Mouse (Mus musculus) embryonic stem cell, embryonic (primary cell): ENCODE results near the gene Gprin3.
"Not testable (repeated sequence)": the region's sequence is repeated elsewhere in the genome, so short reads cannot be mapped to it uniquely, and the experiment has no call there.

ENCODE experiments used
- CTCF ChIA-PET, 4 experiments: fragments of 300-600 bp in 2 of 4; fragments of 350-600 bp in 2 of 4; sonication (Branson Sonifier 250); formaldehyde crosslinking; loops; one replicate each; lab custom pipeline; 2022; ENCODE audit warnings: inconsistent platforms in 2 of 4; lab: Charles Lee
- POLR2A ChIA-PET, 4 experiments: fragments of 300-600 bp in 2 of 4; fragments of 350-600 bp in 2 of 4; sonication (Branson Sonifier 250); formaldehyde crosslinking; loops; one replicate each; lab custom pipeline; 2022; ENCODE audit warnings: antibody characterized with exemption in 4 of 4, inconsistent platforms in 1 of 4; lab: Charles Lee

The Gprin3 gene

DNA sequence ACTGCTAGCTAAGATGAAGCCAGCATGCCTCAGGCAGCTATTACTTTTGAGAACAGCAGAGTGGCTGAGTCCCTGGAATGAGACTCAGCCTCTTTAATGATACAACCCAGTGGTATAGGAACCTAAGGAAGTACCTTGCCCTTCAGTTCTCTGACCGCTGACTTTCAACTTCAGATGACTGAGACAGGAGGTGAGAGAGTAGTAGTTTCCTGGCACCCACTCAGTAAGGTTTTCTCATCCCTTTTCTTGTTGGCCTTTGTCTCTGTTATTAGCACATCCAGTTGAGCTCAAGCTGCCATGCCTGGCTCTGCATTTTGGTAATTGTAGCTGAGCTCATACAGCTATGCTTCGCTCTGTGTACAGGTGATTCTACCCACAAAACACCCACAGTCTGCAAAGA is 62.8 kb downstream of the Gprin3 start:
- CTCF ChIA-PET, result no interaction called here
- POLR2A ChIA-PET, result no interaction called here

DNA sequence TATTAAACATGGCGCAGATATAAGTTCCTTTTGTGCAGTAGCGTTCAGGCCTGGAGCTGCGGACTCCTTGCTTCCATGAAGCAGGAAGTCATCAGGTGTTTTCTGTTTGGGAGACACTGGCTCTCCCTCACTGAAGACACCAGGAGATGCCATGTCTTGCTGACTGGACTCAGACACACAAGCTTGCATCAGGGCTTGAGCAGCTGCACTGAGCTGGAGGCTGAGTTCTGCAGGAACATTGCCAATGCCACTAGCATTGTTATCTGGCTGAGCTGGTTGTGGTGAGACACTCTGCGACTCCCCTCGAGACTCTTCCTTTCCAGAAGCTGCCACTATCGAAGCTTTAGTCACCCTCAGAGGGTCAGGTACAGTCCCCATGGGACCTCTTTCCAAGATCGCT is 71.2 kb downstream of the Gprin3 start:
- ChIA-PET CTCF (interaction anchor here in 1 of 4 experiments (0.6 kb wide), 1 partner anchor 18 kb away, joined by 3 read pairs; no protein-coding TSS in a partner anchor), POLR2A (no interaction called here)

DNA sequence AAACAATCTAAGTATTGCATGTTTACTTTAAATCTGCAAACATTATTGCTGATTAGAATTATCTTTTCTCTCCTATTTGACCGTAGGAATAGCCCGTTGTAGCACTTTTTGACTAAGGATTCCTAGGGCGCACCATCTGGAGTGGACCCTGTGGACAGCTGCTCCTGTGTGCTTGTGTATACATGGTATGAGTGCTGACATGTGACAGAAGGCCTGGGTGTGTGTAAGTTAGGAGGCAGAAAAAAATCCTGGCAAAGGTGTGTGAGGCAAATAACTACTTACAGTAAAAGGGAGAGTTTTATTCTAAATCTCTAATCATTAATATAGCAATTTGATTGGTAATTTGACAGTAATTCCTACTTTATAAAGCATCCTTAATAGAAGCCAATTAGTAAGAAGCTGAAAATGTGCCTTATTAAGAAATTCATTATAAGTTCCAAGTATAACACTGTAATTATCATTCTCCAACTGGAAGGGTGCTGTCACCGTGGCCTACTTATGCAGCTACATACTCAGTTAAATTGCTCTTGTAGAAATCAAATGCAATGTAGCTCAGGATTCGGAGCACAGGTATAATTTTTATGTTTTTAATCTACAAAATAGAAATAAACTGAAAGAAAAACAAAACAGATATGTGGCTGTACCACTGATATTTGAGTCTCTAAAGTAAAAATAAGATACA is 74.8 kb downstream of the Gprin3 start:
- POLR2A ChIA-PET, result interaction anchor here in 1 of 4 experiments (0.9 kb wide), 1 partner anchor 9 kb away, joined by 3 read pairs; no protein-coding TSS in a partner anchor
- CTCF ChIA-PET, result no interaction called here

DNA sequence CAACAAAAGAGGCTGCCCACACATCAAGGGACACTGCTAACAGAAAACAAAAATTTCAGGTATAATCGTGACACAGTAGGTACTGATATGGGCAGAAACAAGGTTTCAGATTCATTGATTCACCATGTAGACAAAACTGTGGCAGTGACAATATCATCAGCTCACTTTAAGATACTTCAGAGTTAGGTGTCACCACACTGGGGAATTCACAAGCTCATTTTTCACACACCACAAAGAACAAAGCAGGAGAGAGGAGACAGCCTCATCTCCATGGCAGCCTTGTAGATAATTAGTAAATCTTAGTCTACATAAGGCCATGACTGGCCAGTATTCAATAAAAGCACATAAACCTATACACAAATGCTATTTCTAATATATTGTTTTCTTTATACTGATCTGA is 77.4 kb downstream of the Gprin3 start:
- CTCF ChIA-PET, result no interaction called here
- POLR2A ChIA-PET, result no interaction called here

DNA sequence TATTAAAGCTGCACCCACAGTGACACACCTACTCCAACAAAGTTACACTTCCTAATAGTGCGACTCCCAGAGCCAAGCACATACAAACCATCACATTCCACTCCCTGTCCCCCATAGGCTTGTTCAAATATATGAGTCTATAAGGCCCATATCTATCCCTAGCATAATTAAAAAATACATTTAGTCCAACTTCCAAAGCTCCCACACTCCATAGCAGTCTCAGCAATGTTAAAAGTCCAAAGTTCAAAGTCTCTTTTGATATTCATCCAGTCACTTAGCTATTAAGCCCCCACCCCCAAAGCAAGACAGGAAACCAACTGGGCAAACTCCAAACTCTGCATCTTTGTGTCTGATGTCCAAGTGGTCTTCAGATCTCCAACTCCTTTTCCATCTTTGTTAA is 84.9 kb downstream of the Gprin3 start:
- ChIA-PET CTCF (no interaction called here), POLR2A (interaction anchor here in 1 of 4 experiments (0.9 kb wide), 1 partner anchor 12 kb away, joined by 3 read pairs; no protein-coding TSS in a partner anchor)

DNA sequence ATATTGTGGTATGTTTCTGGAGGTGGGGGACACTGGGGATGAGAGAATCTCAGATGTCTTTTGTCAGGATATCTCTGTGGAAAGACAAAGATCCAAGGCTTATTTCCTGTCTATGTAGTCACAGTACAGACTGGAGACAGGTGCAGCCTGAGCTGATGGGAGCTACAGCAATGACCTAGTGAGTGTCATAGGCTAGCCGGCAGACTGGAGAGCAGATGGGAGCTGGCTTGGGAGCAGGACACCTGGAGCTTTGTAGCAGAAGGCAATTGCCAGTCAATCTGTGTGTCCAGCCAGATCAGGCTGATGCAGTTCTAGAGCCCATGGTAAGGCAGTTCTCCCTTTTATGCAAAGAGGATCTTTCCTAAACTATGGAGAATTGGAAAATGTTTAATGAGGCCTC is 97.8 kb downstream of the Gprin3 start:
- ChIA-PET POLR2A (no interaction called here), CTCF (no interaction called here)

DNA sequence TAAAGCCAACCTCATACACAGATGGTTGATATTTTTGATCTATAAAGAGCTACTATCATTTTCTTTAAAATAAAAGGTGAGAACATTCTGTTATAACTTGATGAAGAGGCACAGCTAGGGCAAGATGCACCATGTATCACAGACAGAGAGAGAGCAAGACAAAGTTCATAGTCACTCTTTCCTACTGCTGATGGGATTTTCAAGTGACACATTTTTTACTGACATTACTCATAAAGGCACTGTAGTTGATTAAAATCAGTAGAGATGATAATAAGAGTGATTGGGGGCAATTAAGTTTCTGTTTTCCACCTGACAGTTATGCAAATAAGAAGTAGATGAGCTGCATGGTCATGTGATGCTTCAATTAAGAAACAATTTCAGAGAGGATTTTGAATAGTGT is 110.2 kb downstream of the Gprin3 start:
- POLR2A ChIA-PET, result no interaction called here
- CTCF ChIA-PET, result no interaction called here

DNA sequence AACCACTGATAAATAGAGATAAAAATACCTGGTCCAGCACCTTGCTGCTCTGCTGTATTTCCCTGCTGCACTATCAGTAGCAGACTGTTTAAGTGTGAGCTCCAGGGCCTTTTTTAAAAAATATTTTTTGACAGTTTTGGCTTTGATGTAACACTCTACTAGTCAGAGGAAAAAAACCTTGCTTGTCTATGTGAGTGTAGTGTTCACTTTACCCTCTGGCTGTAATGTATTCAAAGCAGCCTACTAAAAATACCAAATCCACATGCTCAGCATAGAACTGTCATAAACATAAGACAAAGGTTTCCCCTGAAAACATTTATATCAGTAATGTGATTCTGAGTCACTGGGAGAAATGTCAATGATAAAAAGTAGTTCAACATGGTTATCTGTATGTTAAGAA is 111.0 kb downstream of the Gprin3 start:
- CTCF ChIA-PET, result no interaction called here

DNA sequence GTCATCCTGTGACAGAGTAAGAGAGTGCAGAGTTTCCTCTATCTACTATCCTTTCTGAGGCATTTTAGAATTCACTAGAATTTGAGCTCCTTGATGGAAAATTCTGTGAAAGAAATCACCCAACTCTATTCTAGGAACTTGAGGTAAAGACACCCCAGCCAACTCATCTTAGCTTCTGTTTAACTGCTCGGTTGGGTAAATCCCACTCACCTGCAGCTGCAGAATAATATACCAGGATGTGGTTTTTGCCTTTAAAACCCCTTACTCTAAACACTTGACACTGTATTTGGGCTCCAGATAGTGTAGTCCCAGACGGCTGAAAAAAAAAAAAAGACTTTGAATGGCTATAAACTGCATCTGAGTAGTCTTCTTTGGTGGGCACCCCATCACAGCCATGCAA is 112.9 kb downstream of the Gprin3 start:
- POLR2A ChIA-PET, result interaction anchor here in 1 of 4 experiments (0.6 kb wide), 1 partner anchor 1011 kb away, joined by 5 read pairs; no protein-coding TSS in a partner anchor

More for the DNA sequence above, 111.0 kb downstream of the Gprin3 start:
- POLR2A ChIA-PET, result no interaction called here

DNA sequence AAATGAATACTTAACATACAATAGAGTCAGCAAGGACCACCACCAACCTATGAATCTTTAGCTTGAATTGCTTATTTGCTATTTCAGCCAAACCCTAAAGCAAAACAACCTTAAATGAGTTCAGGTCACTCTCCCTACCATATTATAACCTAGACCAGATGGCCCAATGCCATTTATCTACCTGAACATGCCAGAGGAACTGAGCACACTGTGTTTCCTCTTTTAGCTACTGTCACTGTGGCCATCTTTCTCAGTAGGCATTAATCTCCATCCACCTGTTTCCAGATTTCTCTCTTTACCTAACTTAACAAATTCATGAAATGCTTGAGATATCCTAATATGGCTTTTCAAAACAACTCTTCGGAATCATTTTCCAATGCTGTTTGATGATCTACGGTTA is 114.9 kb downstream of the Gprin3 start:
- POLR2A ChIA-PET, result no interaction called here
- CTCF ChIA-PET, result no interaction called here

More for the DNA sequence above, 112.9 kb downstream of the Gprin3 start:
- CTCF ChIA-PET, result no interaction called here

DNA sequence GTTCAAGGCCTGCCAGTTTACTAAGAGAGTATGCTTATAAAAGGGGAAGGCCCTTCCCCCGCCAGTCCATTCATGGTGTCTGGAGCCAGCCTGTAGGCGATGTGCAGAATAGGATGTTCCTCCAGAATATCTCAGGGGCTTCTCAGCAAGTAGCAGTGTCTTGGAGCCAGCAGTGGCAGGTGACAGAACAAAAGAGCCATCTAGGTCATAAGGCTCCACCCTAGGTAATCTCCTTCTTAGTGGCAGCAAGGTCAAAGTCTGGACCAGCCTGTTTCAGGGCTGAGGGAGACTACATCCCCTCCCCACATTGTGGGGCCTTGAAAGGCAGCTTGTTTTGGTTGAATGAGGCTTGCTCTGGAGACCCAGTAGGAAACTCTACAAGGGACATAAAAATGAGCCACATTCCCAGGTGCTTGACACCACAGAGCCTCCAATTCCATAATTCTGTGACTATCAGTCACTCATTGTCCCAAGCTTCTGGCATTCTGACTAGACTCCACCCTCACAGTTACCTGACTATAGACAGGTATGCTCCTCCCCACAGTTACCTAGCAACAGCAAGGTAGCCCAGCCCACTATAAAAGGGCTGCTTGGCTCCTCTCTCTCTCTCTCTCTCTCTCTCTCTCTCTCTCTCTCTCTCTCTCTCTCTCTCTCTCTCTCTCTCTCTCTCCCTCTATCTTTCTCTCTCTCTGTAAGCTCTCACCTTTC is 121.7 kb downstream of the Gprin3 start:
- POLR2A ChIA-PET, CTCF ChIA-PET: not testable (repeated sequence)

DNA sequence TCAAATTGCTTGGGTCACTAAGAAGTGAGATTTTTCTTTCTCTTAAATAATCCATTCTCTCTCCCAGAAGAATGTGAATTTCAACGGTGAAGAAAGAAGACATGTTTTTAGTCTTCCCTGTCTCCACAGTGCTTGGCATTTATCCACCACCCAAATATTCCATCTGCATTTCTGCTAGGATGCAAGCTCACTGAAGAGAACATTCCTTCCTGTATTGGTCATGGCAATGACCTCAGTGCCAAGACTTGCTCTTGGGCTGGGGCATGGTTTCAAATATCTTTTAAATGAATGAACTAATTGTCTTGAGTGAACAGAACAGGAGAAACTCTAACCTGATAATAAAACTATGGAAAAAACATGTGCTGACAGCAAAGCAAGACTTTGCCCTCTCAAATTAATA is 123.1 kb downstream of the Gprin3 start:
- ChIA-PET CTCF (no interaction called here), POLR2A (no interaction called here)
